Mouse (Mus musculus): ENCODE results near the gene Ccdc106.

- no peak for TF ChIP-seq CTCF (IDR thresholded peaks at IDR 0.05; ENCODE audit: insufficient read depth, low read depth, low read length)
- TF ChIP-seq POLR2A (IDR thresholded peaks at IDR 0.05; ENCODE audit: insufficient read depth, low read depth, low read length): no peak
Measured at GRCm38 (mm10) chr7:5053456-5054179, 33.3 kb downstream of the Ccdc106 start.
